Mouse (Mus musculus) thymus, adult 2 months (tissue): ENCODE data around the gene 1810024B03Rik. TPM values are rescaled to one million over a fixed set of nuclear protein-coding genes. Genes with fewer than 3 reads are reported as not detected.

Source experiments
- DNase-seq: peaks from one replicate; pipeline ENCODE4 v3.0.0; 2021
- H3K27ac ChIP-seq: fragments of 200-500 bp; 2 replicates; pipeline ENCODE4 v1.5.1; 2012; ENCODE audit warnings: low read length, control low read depth; ENCODE audit not compliant: control insufficient read depth, insufficient read depth
- H3K27me3 ChIP-seq: fragments of 200-500 bp; 2 replicates; pipeline ENCODE4 v1.6.1; 2012; ENCODE audit warnings: mild to moderate bottlenecking, low read length, moderate library complexity, mixed read lengths; ENCODE audit not compliant: control insufficient read depth, insufficient read depth
- H3K36me3 ChIP-seq: fragments of 200-500 bp; 2 replicates; pipeline ENCODE4 v1.6.1; 2012; ENCODE audit warnings: mild to moderate bottlenecking, low read length, moderate library complexity; ENCODE audit not compliant: control insufficient read depth, insufficient read depth
- H3K4me1 ChIP-seq: fragments of 200-500 bp; replicated peaks from 2 replicates; pipeline ENCODE4 v1.6.1; 2012; ENCODE audit warnings: low read length; ENCODE audit not compliant: control insufficient read depth, insufficient read depth
- H3K4me3 ChIP-seq: fragments of 200-500 bp; 2 replicates; pipeline ENCODE4 v1.5.1; 2012; ENCODE audit warnings: mild to moderate bottlenecking, low read length, control low read depth, moderate library complexity; ENCODE audit not compliant: control insufficient read depth, insufficient read depth
- CTCF ChIP-seq: fragments of 200-500 bp; IDR thresholded peaks from 2 replicates; pipeline ENCODE4 v1.5.1; 2012; ENCODE audit warnings: mild to moderate bottlenecking, control low read depth, low read length, moderate library complexity, borderline replicate concordance; ENCODE audit not compliant: control insufficient read depth, poor library complexity, insufficient read depth; ENCODE audit errors: extremely low read depth
- POLR2A ChIP-seq: fragments of 200-500 bp; IDR thresholded peaks from 2 replicates; pipeline ENCODE4 v1.6.1; 2012; ENCODE audit warnings: mild to moderate bottlenecking, low read length, control low read depth, moderate library complexity; ENCODE audit not compliant: control insufficient read depth, poor library complexity, insufficient read depth; ENCODE audit errors: extremely low read depth
- WGBS: fragments of 180-500 bp; shearing (Covaris S2); methylation state at CpG from one replicate; pipeline ENCODE4 v1.1.7; 2018; 5-methylcytosine and 5-hydroxymethylcytosine counted together
- polyA plus RNA-seq: library from polyadenylated mRNA; depleted of rRNA; stranded (reverse); fragments of >200 nt; gene quantifications from 2 replicates; pipeline ENCODE4 v1.2.3, GENCODE M21; 2012

The 1810024B03Rik gene
- polyA plus RNA-seq, 1 experiment, result 1.3 TPM

GRCm38 (mm10) chr2:127250291-127251008 is 42.4 kb upstream of the 1810024B03Rik start:
- no peak for TF ChIP-seq CTCF
- no peak for TF ChIP-seq POLR2A
- WGBS, result 96% methylated on average over 9 of the region's 9 CpGs
- DNase-seq, result no peak
- Histone ChIP-seq H3K4me1 (peaks cover 11% of the 10 kb centered on the region), H3K27me3 (no peaks in the 10 kb centered on the region), H3K4me3 (no peak overlapping the region), H3K27ac (no peak overlapping the region), H3K36me3 (peaks cover 4% of the 10 kb centered on the region; the same call in 1 of the 2 replicates)

- Histone ChIP-seq H3K36me3 (peaks cover 16% of the 10 kb centered on the region), H3K27ac (no peak overlapping the region), H3K27me3 (no peaks in the 10 kb centered on the region), H3K4me1 (peaks cover 11% of the 10 kb centered on the region), H3K4me3 (peak overlapping the region; percentile 87)
- under 1% methylated on average over 38 of the region's 39 CpGs for WGBS
- TF ChIP-seq POLR2A (no peak), CTCF (no peak; the same call in 1 of the 2 replicates)
- DNase-seq, result peak; percentile 57
Observed at GRCm38 (mm10) chr2:127248334-127249004, 40.4 kb upstream of the 1810024B03Rik start.

GRCm38 (mm10) chr2:127247592-127248333 is 39.7 kb upstream of the 1810024B03Rik start, which contains the start of the genes Ciao1 and Tmem127:
Gene Ciao1, minus strand, starts transcription at chr2:127247816.
Gene Tmem127, plus strand, starts transcription at chr2:127247908.
- peaks cover 11% of the 10 kb centered on the region for H3K4me1 ChIP-seq
- TF ChIP-seq POLR2A (peak; percentile 67), CTCF (no peak)
- DNase-seq, result peak; percentile 95
- H3K27me3 ChIP-seq, result no peaks in the 10 kb centered on the region
- H3K4me3 ChIP-seq, result peak within 1 kb of the TSS; percentile 89
- peaks cover 21% of the 10 kb centered on the region for H3K36me3 ChIP-seq
- WGBS, result under 1% methylated on average over 53 of the region's 53 CpGs
- 0 out of 2 replicates have a peak within 1 kb of the TSS, but pooled peaks have one; percentile 2 for H3K27ac ChIP-seq

GRCm38 (mm10) chr2:127240065-127240464 is 32.0 kb upstream of the 1810024B03Rik start:
- TF ChIP-seq CTCF (no peak), POLR2A (no peak)
- no peak overlapping the region for H3K4me3 ChIP-seq
- H3K36me3 ChIP-seq, result peaks cover 83% of the 10 kb centered on the region
- 94% methylated on average over 2 of the region's 2 CpGs for WGBS
- no peaks in the 10 kb centered on the region for H3K27me3 ChIP-seq
- H3K4me1 ChIP-seq, result no peaks in the 10 kb centered on the region
- DNase-seq, result no peak
- H3K27ac ChIP-seq, result no peak overlapping the region

- no peaks in the 10 kb centered on the region for H3K4me1 ChIP-seq
- no peaks in the 10 kb centered on the region for H3K27me3 ChIP-seq
- 98% methylated on average over 11 of the region's 11 CpGs for WGBS
- no peak overlapping the region for H3K4me3 ChIP-seq
- H3K27ac ChIP-seq, result no peak overlapping the region
- TF ChIP-seq POLR2A, result no peak
- no peak for TF ChIP-seq CTCF
- DNase-seq, result no peak
- peaks cover 93% of the 10 kb centered on the region for H3K36me3 ChIP-seq
Observed at GRCm38 (mm10) chr2:127237897-127238610, 30.0 kb upstream of the 1810024B03Rik start.
